Mouse (Mus musculus) small intestine, adult 2 months (tissue): ENCODE measurements around the gene D430041D05Rik. TPM values are rescaled to one million over a fixed set of nuclear protein-coding genes. Genes with fewer than 3 reads are reported as not detected.

Experiments
- H3K27ac ChIP-seq: fragments of 200-500 bp; 2 replicates; pipeline ENCODE4 v1.5.1; 2012; ENCODE audit warnings: low read depth, low read length, control low read depth, inconsistent platforms; ENCODE audit not compliant: insufficient read depth
- H3K27me3 ChIP-seq: fragments of 200-500 bp; 2 replicates; pipeline ENCODE4 v1.6.1; 2012; ENCODE audit warnings: mild to moderate bottlenecking, moderate library complexity, low read length, inconsistent platforms; ENCODE audit not compliant: control insufficient read depth, insufficient read depth
- H3K36me3 ChIP-seq: fragments of 200-500 bp; 2 replicates; pipeline ENCODE4 v1.6.1; 2012; ENCODE audit warnings: mild to moderate bottlenecking, low read length, control low read depth, inconsistent platforms; ENCODE audit not compliant: control insufficient read depth, insufficient read depth
- H3K4me1 ChIP-seq: fragments of 200-500 bp; 2 replicates; pipeline ENCODE4 v1.6.1; 2012; ENCODE audit warnings: low read length, inconsistent platforms, mixed read lengths; ENCODE audit not compliant: control insufficient read depth, insufficient read depth, insufficient read length
- H3K4me3 ChIP-seq: fragments of 200-500 bp; 2 replicates; pipeline ENCODE4 v1.5.1; 2012; ENCODE audit warnings: low read depth, mild to moderate bottlenecking, control low read depth, inconsistent platforms, low read length, moderate library complexity
- CTCF ChIP-seq: fragments of 200-500 bp; IDR thresholded peaks from 2 replicates; pipeline ENCODE4 v1.5.1; 2012; ENCODE audit warnings: low read depth, mild to moderate bottlenecking, control low read depth, inconsistent platforms, low read length, moderate library complexity, mixed read lengths; ENCODE audit not compliant: insufficient replicate concordance, insufficient read length; ENCODE audit errors: extremely low read depth
- POLR2A ChIP-seq: fragments of 200-500 bp; IDR thresholded peaks from 2 replicates; pipeline ENCODE4 v1.6.1; 2012; ENCODE audit warnings: low read depth, mild to moderate bottlenecking, control low read depth, inconsistent platforms, low read length, moderate library complexity
- WGBS: fragments of 180-500 bp; shearing (Covaris S2); methylation state at CpG from one replicate; pipeline ENCODE4 v1.1.7; 2018; 5-methylcytosine and 5-hydroxymethylcytosine counted together
- polyA plus RNA-seq: library from polyadenylated mRNA; depleted of rRNA; stranded (reverse); fragments of >200 nt; gene quantifications from 2 replicates; pipeline ENCODE4 v1.2.3, GENCODE M21; 2012

The D430041D05Rik gene
- polyA plus RNA-seq, 1 experiment = not detected

DNA sequence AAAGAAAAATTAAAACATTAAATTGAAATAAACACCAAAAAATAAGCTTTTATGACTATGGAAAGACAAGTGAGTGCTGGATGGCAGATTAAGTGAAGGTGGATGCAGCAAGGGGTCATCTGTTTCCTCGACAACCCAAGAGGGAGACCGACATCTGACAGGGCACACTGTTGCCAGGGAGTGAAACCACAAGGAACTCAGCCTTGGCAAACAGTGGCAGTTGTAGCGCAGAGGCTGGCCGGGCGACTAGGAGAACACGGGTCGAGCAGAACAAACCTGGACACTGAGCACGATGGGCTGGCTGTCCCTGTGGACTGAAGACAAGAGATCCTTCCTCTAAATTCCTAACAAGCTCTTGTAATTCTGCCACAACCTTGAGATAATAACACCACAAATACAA is 94.3 kb downstream of the D430041D05Rik start:
- no peak overlapping the region for H3K27ac ChIP-seq
- H3K4me1 ChIP-seq = no peaks in the 10 kb centered on the region
- no peaks in the 10 kb centered on the region for H3K36me3 ChIP-seq
- 64% methylated on average over 8 of the region's 8 CpGs for WGBS
- no peaks in the 10 kb centered on the region for H3K27me3 ChIP-seq
- TF ChIP-seq CTCF = no peak
- no peak for TF ChIP-seq POLR2A
- no peak overlapping the region for H3K4me3 ChIP-seq

GRCm38 (mm10) chr2:104313246-104313645 is 97.6 kb downstream of the D430041D05Rik start:
- H3K4me1 ChIP-seq = no peaks in the 10 kb centered on the region
- H3K27me3 ChIP-seq = no peaks in the 10 kb centered on the region
- no peak overlapping the region for H3K27ac ChIP-seq
- no peaks in the 10 kb centered on the region for H3K36me3 ChIP-seq
- 74% methylated on average over 6 of the region's 6 CpGs for WGBS
- no peak overlapping the region for H3K4me3 ChIP-seq
- TF ChIP-seq POLR2A = no peak
- no peak for TF ChIP-seq CTCF

DNA sequence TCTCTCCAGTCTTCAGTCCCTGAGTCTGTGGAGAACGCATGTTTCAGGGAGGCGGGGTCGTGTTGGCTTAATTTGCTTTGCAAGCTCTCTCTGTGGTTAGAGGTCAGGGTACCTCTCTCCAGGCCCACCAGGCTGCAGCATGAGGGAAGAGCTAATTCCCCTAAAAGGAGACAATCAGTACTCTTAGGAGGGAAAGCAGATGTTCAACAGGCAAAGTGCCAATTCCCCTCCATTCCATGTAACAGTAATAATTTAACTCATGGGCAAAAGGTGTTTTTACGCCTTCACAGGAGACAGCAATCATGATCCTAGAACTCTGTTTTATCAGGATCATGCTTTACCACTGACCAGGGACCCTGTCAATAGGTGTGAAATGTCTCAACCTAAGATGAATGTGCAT is 103.7 kb downstream of the D430041D05Rik start:
- no peak overlapping the region for H3K4me3 ChIP-seq
- H3K36me3 ChIP-seq = no peaks in the 10 kb centered on the region
- no peaks in the 10 kb centered on the region for H3K27me3 ChIP-seq
- H3K27ac ChIP-seq = no peak overlapping the region
- H3K4me1 ChIP-seq = no peaks in the 10 kb centered on the region
- WGBS = 63% methylated on average over 4 of the region's 4 CpGs
- TF ChIP-seq CTCF (no peak), POLR2A (no peak)

DNA sequence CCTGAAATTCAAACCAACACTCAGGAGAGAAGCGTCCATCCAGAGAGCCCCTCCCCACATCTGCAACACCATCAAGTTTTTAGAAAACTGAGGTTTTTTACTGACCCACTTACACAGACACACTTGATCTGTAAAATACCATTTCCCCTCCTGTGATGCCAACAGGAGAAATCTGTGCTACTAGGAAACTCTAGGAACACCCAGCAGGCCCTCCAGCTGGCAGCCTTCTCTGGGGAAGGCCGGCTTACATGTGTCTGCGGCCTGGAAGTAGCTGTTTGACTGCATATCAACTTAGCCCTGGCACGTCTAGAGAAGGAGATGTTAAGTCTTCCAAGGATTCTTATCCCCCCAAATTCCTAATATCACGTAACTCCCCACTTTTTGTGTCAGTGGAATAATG is 105.1 kb downstream of the D430041D05Rik start:
- no peaks in the 10 kb centered on the region for H3K36me3 ChIP-seq
- no peaks in the 10 kb centered on the region for H3K4me1 ChIP-seq
- H3K27ac ChIP-seq = no peak overlapping the region
- no peaks in the 10 kb centered on the region for H3K27me3 ChIP-seq
- TF ChIP-seq POLR2A = no peak
- no peak for TF ChIP-seq CTCF
- no peak overlapping the region for H3K4me3 ChIP-seq
- WGBS = 75% methylated on average over 5 of the region's 5 CpGs

DNA sequence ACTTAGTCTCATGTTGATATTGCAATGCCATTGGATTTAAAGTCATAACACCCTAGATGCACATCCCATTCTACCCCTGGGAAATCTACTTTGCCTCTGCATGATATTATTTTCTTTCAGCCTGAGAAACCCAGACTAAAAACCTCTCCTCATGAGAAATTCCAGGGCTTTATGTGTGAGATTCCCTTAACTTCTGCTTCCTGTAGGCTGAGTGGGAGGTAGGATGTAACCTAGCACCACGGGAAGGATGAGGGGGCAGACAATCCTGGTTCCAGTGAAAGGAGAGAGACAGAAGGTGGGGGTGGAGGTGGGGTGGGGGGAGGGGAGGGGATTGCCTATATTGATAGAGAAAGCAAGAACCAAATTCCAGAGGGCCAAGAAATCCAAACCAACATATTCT is 110.9 kb downstream of the D430041D05Rik start:
- no peaks in the 10 kb centered on the region for H3K4me1 ChIP-seq
- H3K4me3 ChIP-seq = no peak overlapping the region
- no peak overlapping the region for H3K27ac ChIP-seq
- no peak for TF ChIP-seq CTCF
- TF ChIP-seq POLR2A = no peak
- no peaks in the 10 kb centered on the region for H3K36me3 ChIP-seq
- no peaks in the 10 kb centered on the region for H3K27me3 ChIP-seq
- 59% methylated on average over 1 of the region's 1 CpGs for WGBS

GRCm38 (mm10) chr2:104299160-104299559 is 111.7 kb downstream of the D430041D05Rik start:
- Histone ChIP-seq H3K27ac (no peak overlapping the region), H3K4me3 (no peak overlapping the region), H3K27me3 (no peaks in the 10 kb centered on the region), H3K4me1 (no peaks in the 10 kb centered on the region), H3K36me3 (no peaks in the 10 kb centered on the region)
- TF ChIP-seq CTCF = no peak
- TF ChIP-seq POLR2A = no peak
- WGBS = 11% methylated on average over 7 of the region's 7 CpGs

DNA sequence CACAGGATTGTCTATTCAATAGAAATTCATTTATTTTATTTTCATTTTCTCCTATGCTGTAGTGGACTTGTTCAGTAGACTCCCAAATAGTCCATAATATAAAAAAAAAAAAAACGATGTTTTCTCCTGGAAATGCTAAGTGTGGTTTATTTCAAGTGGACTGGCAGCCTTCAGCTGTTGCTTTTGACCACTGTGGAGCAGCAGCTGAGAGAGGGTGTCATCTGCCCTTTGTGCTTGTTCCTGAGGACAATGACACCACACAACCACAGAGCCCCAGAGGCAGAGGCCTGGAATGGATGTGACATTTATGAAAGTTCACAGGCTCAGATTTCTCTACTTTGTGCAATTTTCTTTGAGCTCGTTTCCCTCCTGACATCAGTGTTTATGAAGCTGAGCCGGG is 124.0 kb downstream of the D430041D05Rik start:
- 72% methylated on average over 3 of the region's 3 CpGs for WGBS
- Histone ChIP-seq H3K4me3 (no peak overlapping the region), H3K4me1 (no peaks in the 10 kb centered on the region), H3K27me3 (no peaks in the 10 kb centered on the region), H3K27ac (no peak overlapping the region), H3K36me3 (no peaks in the 10 kb centered on the region)
- TF ChIP-seq CTCF (no peak), POLR2A (no peak)
